Mouse (Mus musculus): ENCODE measurements at regions not wholly inside any gene's neighbourhood (a gene's known extent, or its start where the extent isn't known, plus 50 kb on each side); places are given as distances from the start of the nearest gene placed in this dataset.

- no peak overlapping the region for H3K4me2 ChIP-seq (ENCODE audit: insufficient read depth, low read depth, poor library complexity, severe bottlenecking)
- H3K9me3 ChIP-seq (replicated peaks; ENCODE audit: low read length) = no peaks in the 10 kb centered on the region
- dilution Hi-C loops (cut with MboI; ENCODE audit: extremely low pct_ligation_motif_present, extremely low pct_unique_long_range_greater_than_20kb, low sequenced_read_pairs) = no loop called here
- in situ Hi-C loops (cut with MboI; ENCODE audit: low pct_ligation_motif_present, low pct_unique_long_range_greater_than_20kb, low sequenced_read_pairs) = no loop called here
- no peaks in the 10 kb centered on the region for H3K4me1 ChIP-seq (ENCODE audit: control insufficient read depth in 1 of 2, insufficient read depth in 2 of 2)
- no peaks in the 10 kb centered on the region for H3K27me3 ChIP-seq (replicated peaks)
- DNase-seq (ENCODE audit: extremely low read depth) = no peak
- H3K79me2 ChIP-seq (replicated peaks; ENCODE audit: control insufficient read depth, extremely low read depth, insufficient read depth, poor library complexity, severe bottlenecking) = no peaks in the 10 kb centered on the region
- H3K27ac ChIP-seq (ENCODE audit: insufficient read depth, low read depth) = no peak overlapping the region
- no peak overlapping the region for H3K4me3 ChIP-seq (replicated peaks in 1 of 3; ENCODE audit: low read depth in 2 of 3, low read length in 2 of 3, poor library complexity in 1 of 3)
- H3K36me3 ChIP-seq (replicated peaks in 1 of 2; ENCODE audit: control insufficient read depth in 1 of 2, insufficient read depth in 1 of 2, low read length in 1 of 2) = no peaks in the 10 kb centered on the region
- H3K9ac ChIP-seq (ENCODE audit: insufficient read depth, low read depth) = no peak overlapping the region
- no peak for TF ChIP-seq RCOR1 (conservative IDR thresholded peaks at IDR 0.05; ENCODE audit: low read depth, low read length)
- TF ChIP-seq JUND (conservative IDR thresholded peaks at IDR 0.05; ENCODE audit: low read depth, low read length) = no peak
- TF ChIP-seq POLR2A (IDR thresholded peaks at IDR 0.05; ENCODE audit: low read depth, low read length) = no peak
- no peak for TF ChIP-seq ZMIZ1 (IDR thresholded peaks at IDR 0.05; ENCODE audit: low read depth, low read length)
- no peak for TF ChIP-seq GABPA (IDR thresholded peaks at IDR 0.05; ENCODE audit: insufficient replicate concordance, low read depth, low read length)
- TF ChIP-seq MAFK (IDR thresholded peaks at IDR 0.05; ENCODE audit: insufficient replicate concordance, low read length) = no peak
- no peak for TF ChIP-seq ZC3H11A (IDR thresholded peaks at IDR 0.05; ENCODE audit: low read depth, low read length)
- TF ChIP-seq SMC3 (IDR thresholded peaks at IDR 0.05; ENCODE audit: low read depth, low read length) = no peak
- TF ChIP-seq MAZ (IDR thresholded peaks at IDR 0.05; ENCODE audit: low read depth, low read length) = no peak
- no peak for TF ChIP-seq HCFC1 (IDR thresholded peaks at IDR 0.05; ENCODE audit: low read depth, low read length)
- no peak for TF ChIP-seq POLR2AphosphoS2 (IDR thresholded peaks at IDR 0.05; ENCODE audit: low read depth, low read length)
- TF ChIP-seq KAT2A (IDR thresholded peaks at IDR 0.05; ENCODE audit: insufficient replicate concordance, low read length) = no peak
- no peak for TF ChIP-seq USF2 (conservative IDR thresholded peaks at IDR 0.05; ENCODE audit: low read depth, low read length)
- TF ChIP-seq BHLHE40 (IDR thresholded peaks at IDR 0.05; ENCODE audit: low read depth, low read length) = no peak
- TF ChIP-seq CHD1 (IDR thresholded peaks at IDR 0.05; ENCODE audit: low read depth, low read length) = no peak
- TF ChIP-seq USF1 (IDR thresholded peaks at IDR 0.05; ENCODE audit: low read depth, low read length) = no peak
- no peak for TF ChIP-seq RAD21 (IDR thresholded peaks at IDR 0.05; ENCODE audit: low read depth, low read length)
Measured at GRCm38 (mm10) chr16:86252630-86253029, 351.0 kb upstream of the Adamts5 start.

- Histone ChIP-seq H3K9me3 (replicated peaks; ENCODE audit: low read length) (no peaks in the 10 kb centered on the region), H3K27me3 (replicated peaks) (no peaks in the 10 kb centered on the region), H3K79me2 (replicated peaks; ENCODE audit: control insufficient read depth, extremely low read depth, insufficient read depth, poor library complexity, severe bottlenecking) (no peaks in the 10 kb centered on the region), H3K9ac (ENCODE audit: insufficient read depth, low read depth) (no peak overlapping the region), H3K36me3 (replicated peaks in 1 of 2; ENCODE audit: control insufficient read depth in 1 of 2, insufficient read depth in 1 of 2, low read length in 1 of 2) (no peaks in the 10 kb centered on the region), H3K27ac (ENCODE audit: insufficient read depth, low read depth) (no peak overlapping the region), H3K4me3 (replicated peaks in 1 of 3; ENCODE audit: low read depth in 2 of 3, low read length in 2 of 3, poor library complexity in 1 of 3) (no peak overlapping the region), H3K4me2 (ENCODE audit: insufficient read depth, low read depth, poor library complexity, severe bottlenecking) (no peak overlapping the region), H3K4me1 (ENCODE audit: control insufficient read depth in 1 of 2, insufficient read depth in 2 of 2) (no peaks in the 10 kb centered on the region)
- TF ChIP-seq TBP (conservative IDR thresholded peaks at IDR 0.05; ENCODE audit: low read depth, low read length) (no peak), ZMIZ1 (IDR thresholded peaks at IDR 0.05; ENCODE audit: low read depth, low read length) (no peak), RAD21 (IDR thresholded peaks at IDR 0.05; ENCODE audit: low read depth, low read length) (no peak), CHD1 (IDR thresholded peaks at IDR 0.05; ENCODE audit: low read depth, low read length) (no peak), BHLHE40 (IDR thresholded peaks at IDR 0.05; ENCODE audit: low read depth, low read length) (no peak), ZKSCAN1 (IDR thresholded peaks at IDR 0.05; ENCODE audit: borderline replicate concordance, low read depth, low read length) (no peak), MXI1 (IDR thresholded peaks at IDR 0.05; ENCODE audit: low read depth, low read length) (no peak), ELF1 (IDR thresholded peaks at IDR 0.05; ENCODE audit: low read depth, low read length) (no peak), HCFC1 (IDR thresholded peaks at IDR 0.05; ENCODE audit: low read depth, low read length) (no peak), UBTF (IDR thresholded peaks at IDR 0.05; ENCODE audit: low read depth, low read length) (no peak), SMC3 (IDR thresholded peaks at IDR 0.05; ENCODE audit: low read depth, low read length) (no peak), ETS1 (conservative IDR thresholded peaks at IDR 0.05; ENCODE audit: low read depth, low read length) (no peak)
- dilution Hi-C loops (cut with MboI; ENCODE audit: extremely low pct_ligation_motif_present, extremely low pct_unique_long_range_greater_than_20kb, low sequenced_read_pairs) = no loop called here
- no peak for DNase-seq (ENCODE audit: extremely low read depth)
- in situ Hi-C loops (cut with MboI; ENCODE audit: low pct_ligation_motif_present, low pct_unique_long_range_greater_than_20kb, low sequenced_read_pairs) = no loop called here
Measured at GRCm38 (mm10) chr16:86250021-86250420, 348.4 kb upstream of the Adamts5 start.

All from CH12.LX (cell line).